Mouse (Mus musculus): Measurements from ENCODE around the gene Tnc. TPM values are rescaled to one million over a fixed set of nuclear protein-coding genes. Genes with fewer than 3 reads are reported as not detected.

The Tnc gene
- polyA plus RNA-seq, 1 experiment = 0.51 TPM

DNA sequence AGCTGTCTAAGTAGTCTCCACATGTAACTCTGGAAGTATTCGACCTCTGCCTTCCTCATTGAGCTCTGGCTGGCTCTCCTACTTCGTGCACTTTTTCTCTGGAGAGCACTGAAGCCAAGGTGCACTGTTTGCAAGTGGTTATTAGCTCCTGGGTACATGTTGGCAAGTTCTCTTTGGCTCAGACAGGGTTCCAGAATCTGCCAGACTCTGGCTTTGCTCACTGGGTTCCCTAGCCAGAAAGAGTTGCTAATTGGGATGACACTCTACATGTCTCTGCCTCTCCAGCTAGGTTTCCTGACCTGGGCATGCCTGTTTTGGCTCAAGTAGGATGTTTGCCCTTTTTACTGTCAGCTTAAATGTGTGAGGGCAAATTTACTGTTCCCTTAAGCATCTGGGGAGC, 13.6 kb downstream of the Tnc start:
- Histone ChIP-seq H3K4me1 (ENCODE audit: control insufficient read depth, insufficient read depth, insufficient read length) (no peaks in the 10 kb centered on the region), H3K27ac (ENCODE audit: insufficient read depth, low read length) (no peak overlapping the region), H3K27me3 (ENCODE audit: control insufficient read depth, insufficient read depth, low read length) (no peaks in the 10 kb centered on the region), H3K36me3 (ENCODE audit: control insufficient read depth, insufficient read depth, low read length) (no peaks in the 10 kb centered on the region), H3K4me3 (ENCODE audit: extremely low read depth, insufficient read depth, insufficient read length) (no peak overlapping the region)
- no peak for DNase-seq (ENCODE audit: low read depth in 1 of 2, low spot score in 2 of 2)
- WGBS = 46% methylated on average over 2 of the region's 2 CpGs
- TF ChIP-seq POLR2A (IDR thresholded peaks at IDR 0.05; ENCODE audit: low read depth, low read length) = no peak

DNA sequence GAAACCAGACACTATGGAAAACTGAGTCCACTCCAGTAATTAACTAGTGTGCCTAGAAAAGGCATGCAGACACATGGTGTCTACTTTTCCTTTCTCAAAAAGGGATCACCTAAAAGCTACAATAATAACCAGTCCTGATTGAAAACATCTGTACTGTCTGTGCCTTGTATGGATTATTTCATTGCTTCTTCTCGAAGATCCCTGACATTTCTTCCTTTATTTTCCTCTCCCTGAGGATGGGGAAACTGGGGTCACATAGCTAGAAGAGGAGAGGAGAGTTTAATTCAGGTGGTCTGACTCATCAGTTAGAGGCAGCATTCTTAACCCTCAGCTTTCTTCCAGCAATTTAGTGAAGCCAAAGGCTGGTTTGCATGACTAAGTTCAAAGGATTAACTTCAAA, 17.3 kb downstream of the Tnc start:
- no peaks in the 10 kb centered on the region for H3K36me3 ChIP-seq (ENCODE audit: control insufficient read depth, insufficient read depth, low read length)
- DNase-seq (ENCODE audit: low read depth in 1 of 2, low spot score in 2 of 2) = no peak
- 57% methylated on average over 1 of the region's 1 CpGs for WGBS
- no peak overlapping the region for H3K4me3 ChIP-seq (ENCODE audit: extremely low read depth, insufficient read depth, insufficient read length)
- H3K27me3 ChIP-seq (ENCODE audit: control insufficient read depth, insufficient read depth, low read length) = no peaks in the 10 kb centered on the region
- no peak overlapping the region for H3K27ac ChIP-seq (ENCODE audit: insufficient read depth, low read length)
- H3K4me1 ChIP-seq (ENCODE audit: control insufficient read depth, insufficient read depth, insufficient read length) = no peaks in the 10 kb centered on the region
- TF ChIP-seq CTCF (IDR thresholded peaks at IDR 0.05; ENCODE audit: extremely low read depth, insufficient read depth, insufficient read length, insufficient replicate concordance) (no peak), POLR2A (IDR thresholded peaks at IDR 0.05; ENCODE audit: low read depth, low read length) (no peak)

- DNase-seq (ENCODE audit: low read depth in 1 of 2, low spot score in 2 of 2) = no peak
- Histone ChIP-seq H3K4me1 (ENCODE audit: control insufficient read depth, insufficient read depth, insufficient read length) (no peaks in the 10 kb centered on the region), H3K36me3 (ENCODE audit: control insufficient read depth, insufficient read depth, low read length) (no peaks in the 10 kb centered on the region), H3K27me3 (ENCODE audit: control insufficient read depth, insufficient read depth, low read length) (no peaks in the 10 kb centered on the region), H3K4me3 (ENCODE audit: extremely low read depth, insufficient read depth, insufficient read length) (no peak overlapping the region), H3K27ac (ENCODE audit: insufficient read depth, low read length) (no peak overlapping the region)
- no peak for TF ChIP-seq CTCF (IDR thresholded peaks at IDR 0.05; ENCODE audit: extremely low read depth, insufficient read depth, insufficient read length, insufficient replicate concordance)
- TF ChIP-seq POLR2A (IDR thresholded peaks at IDR 0.05; ENCODE audit: low read depth, low read length) = no peak
- WGBS = 87% methylated on average over 6 of the region's 6 CpGs
These were observed 21.2 kb downstream of the Tnc start for GRCm38 (mm10) chr4:64025591-64025990.

GRCm38 (mm10) chr4:64024041-64024779, 22.6 kb downstream of the Tnc start:
- Histone ChIP-seq H3K27me3 (ENCODE audit: control insufficient read depth, insufficient read depth, low read length) (no peaks in the 10 kb centered on the region), H3K4me3 (ENCODE audit: extremely low read depth, insufficient read depth, insufficient read length) (no peak overlapping the region), H3K36me3 (ENCODE audit: control insufficient read depth, insufficient read depth, low read length) (no peaks in the 10 kb centered on the region), H3K27ac (ENCODE audit: insufficient read depth, low read length) (no peak overlapping the region), H3K4me1 (ENCODE audit: control insufficient read depth, insufficient read depth, insufficient read length) (no peaks in the 10 kb centered on the region)
- 65% methylated on average over 4 of the region's 4 CpGs for WGBS
- no peak for TF ChIP-seq POLR2A (IDR thresholded peaks at IDR 0.05; ENCODE audit: low read depth, low read length)
- TF ChIP-seq CTCF (IDR thresholded peaks at IDR 0.05; ENCODE audit: extremely low read depth, insufficient read depth, insufficient read length, insufficient replicate concordance) = no peak
- no peak for DNase-seq (ENCODE audit: low read depth in 1 of 2, low spot score in 2 of 2)

DNA sequence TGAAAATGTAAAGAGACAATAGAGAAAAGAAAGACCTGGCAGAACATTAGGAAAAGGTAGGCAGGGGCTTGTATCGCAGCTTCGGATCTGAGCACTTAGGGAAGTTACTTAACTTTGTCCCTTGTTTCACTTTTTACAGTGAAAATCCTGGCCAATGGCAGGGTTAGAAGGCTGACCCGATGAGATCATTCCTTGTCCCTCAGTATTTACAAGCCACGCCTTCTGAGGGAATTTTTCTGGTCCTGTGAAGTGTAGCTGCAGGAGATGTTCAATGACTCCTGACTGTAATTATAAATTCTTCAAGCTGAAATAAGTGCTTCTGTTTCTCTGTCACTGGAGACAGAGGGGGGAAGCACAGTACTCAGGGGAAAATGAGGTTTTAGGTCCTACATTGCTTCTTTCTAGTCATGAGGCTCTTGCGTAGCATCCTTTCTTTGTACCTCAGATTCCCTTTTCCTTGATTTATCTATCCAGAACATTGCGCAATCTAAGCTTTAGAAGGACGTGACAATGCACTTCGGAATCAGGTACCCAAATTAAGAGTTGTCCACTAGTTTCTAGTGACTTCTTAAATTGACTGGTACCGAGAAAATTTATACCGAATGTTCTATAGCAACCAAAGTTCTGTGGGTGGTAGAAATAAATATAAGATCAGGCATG, 25.8 kb downstream of the Tnc start:
- WGBS = 85% methylated on average over 10 of the region's 10 CpGs
- Histone ChIP-seq H3K27me3 (ENCODE audit: control insufficient read depth, insufficient read depth, low read length) (no peaks in the 10 kb centered on the region), H3K27ac (ENCODE audit: insufficient read depth, low read length) (no peak overlapping the region), H3K4me1 (ENCODE audit: control insufficient read depth, insufficient read depth, insufficient read length) (no peaks in the 10 kb centered on the region), H3K4me3 (ENCODE audit: extremely low read depth, insufficient read depth, insufficient read length) (no peak overlapping the region), H3K36me3 (ENCODE audit: control insufficient read depth, insufficient read depth, low read length) (no peaks in the 10 kb centered on the region)
- no peak for DNase-seq (ENCODE audit: low read depth in 1 of 2, low spot score in 2 of 2)
- TF ChIP-seq POLR2A (IDR thresholded peaks at IDR 0.05; ENCODE audit: low read depth, low read length) (no peak), CTCF (IDR thresholded peaks at IDR 0.05; ENCODE audit: extremely low read depth, insufficient read depth, insufficient read length, insufficient replicate concordance) (no peak)

DNA sequence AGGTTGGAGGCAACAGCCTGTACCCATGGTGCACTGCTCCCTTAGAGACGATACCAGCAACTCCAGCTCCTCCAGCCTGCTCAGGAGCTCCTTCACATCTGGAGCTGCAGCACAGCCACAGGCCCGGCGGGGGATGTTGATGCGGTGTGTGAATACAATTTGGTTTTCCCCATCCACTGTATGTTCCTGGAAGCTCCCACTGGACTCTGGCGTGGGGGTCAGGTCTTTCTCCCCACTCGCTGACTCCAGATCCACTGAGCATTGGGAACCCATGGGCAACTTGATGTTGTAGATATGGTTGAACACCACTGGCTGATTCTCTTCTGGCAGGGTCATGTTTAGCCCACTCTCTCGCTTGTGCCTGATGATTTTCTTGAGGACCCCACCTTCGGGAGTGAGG, 26.7 kb downstream of the Tnc start:
- WGBS = 84% methylated on average over 8 of the region's 8 CpGs
- no peak for DNase-seq (ENCODE audit: low read depth in 1 of 2, low spot score in 2 of 2)
- Histone ChIP-seq H3K4me3 (ENCODE audit: extremely low read depth, insufficient read depth, insufficient read length) (no peak overlapping the region), H3K36me3 (ENCODE audit: control insufficient read depth, insufficient read depth, low read length) (no peaks in the 10 kb centered on the region), H3K4me1 (ENCODE audit: control insufficient read depth, insufficient read depth, insufficient read length) (no peaks in the 10 kb centered on the region), H3K27ac (ENCODE audit: insufficient read depth, low read length) (no peak overlapping the region), H3K27me3 (ENCODE audit: control insufficient read depth, insufficient read depth, low read length) (no peaks in the 10 kb centered on the region)
- TF ChIP-seq CTCF (IDR thresholded peaks at IDR 0.05; ENCODE audit: extremely low read depth, insufficient read depth, insufficient read length, insufficient replicate concordance) = no peak
- no peak for TF ChIP-seq POLR2A (IDR thresholded peaks at IDR 0.05; ENCODE audit: low read depth, low read length)

- DNase-seq (ENCODE audit: low read depth in 1 of 2, low spot score in 2 of 2) = no peak
- no peaks in the 10 kb centered on the region for H3K27me3 ChIP-seq (ENCODE audit: control insufficient read depth, insufficient read depth, low read length)
- 62% methylated on average over 2 of the region's 2 CpGs for WGBS
- H3K4me1 ChIP-seq (ENCODE audit: control insufficient read depth, insufficient read depth, insufficient read length) = no peaks in the 10 kb centered on the region
- H3K36me3 ChIP-seq (ENCODE audit: control insufficient read depth, insufficient read depth, low read length) = no peaks in the 10 kb centered on the region
- TF ChIP-seq POLR2A (IDR thresholded peaks at IDR 0.05; ENCODE audit: low read depth, low read length) (no peak), CTCF (IDR thresholded peaks at IDR 0.05; ENCODE audit: extremely low read depth, insufficient read depth, insufficient read length, insufficient replicate concordance) (no peak)
- H3K4me3 ChIP-seq (ENCODE audit: extremely low read depth, insufficient read depth, insufficient read length) = no peak overlapping the region
- no peak overlapping the region for H3K27ac ChIP-seq (ENCODE audit: insufficient read depth, low read length)
These were observed 35.5 kb downstream of the Tnc start for GRCm38 (mm10) chr4:64011308-64011707.

Data from spleen, adult 2 months (tissue).